Mouse (Mus musculus) neural tube, embryonic 12.5 days (tissue): Measurements from ENCODE around the gene Rpl12. TPM values are rescaled to one million over a fixed set of nuclear protein-coding genes. Genes with fewer than 3 reads are reported as not detected.

Source experiments
- ATAC-seq: fragments of 200-750 bp; cut with Nextera tagmentation; 2 replicates; pipeline ENCODE4 v1.8.0; 2017; ENCODE audit warnings: low read depth, mild to moderate bottlenecking, moderate TSS enrichment, moderate library complexity; ENCODE audit not compliant: low FRiP score
- H3K27ac ChIP-seq: fragments of 300-500 bp; sonication (generic); 2 replicates; pipeline ENCODE4 v1.5.1; 2016
- H3K27me3 ChIP-seq: fragments of 300-500 bp; sonication (generic); replicated peaks from 2 replicates; pipeline ENCODE4 v1.6.1; 2016; ENCODE audit warnings: mild to moderate bottlenecking
- H3K36me3 ChIP-seq: fragments of 300-500 bp; sonication (generic); 2 replicates; pipeline ENCODE4 v1.6.1; 2016; ENCODE audit warnings: mild to moderate bottlenecking
- H3K4me1 ChIP-seq: fragments of 300-500 bp; sonication (generic); 2 replicates; pipeline ENCODE4 v1.6.1; 2016
- H3K4me2 ChIP-seq: fragments of 300-500 bp; sonication (generic); replicated peaks from 2 replicates; pipeline ENCODE4 v1.6.1; 2016; ENCODE audit warnings: mild to moderate bottlenecking
- H3K4me3 ChIP-seq: fragments of 300-500 bp; sonication (generic); 2 replicates; pipeline ENCODE4 v1.5.1; 2016
- H3K9ac ChIP-seq: fragments of 300-500 bp; sonication (generic); 2 replicates; pipeline ENCODE4 v1.6.1; 2016; ENCODE audit warnings: mild to moderate bottlenecking
- H3K9me3 ChIP-seq: fragments of 300-500 bp; sonication (generic); 2 replicates; pipeline ENCODE4 v1.6.1; 2016; ENCODE audit warnings: mild to moderate bottlenecking
- WGBS: fragments of 180-500 bp; shearing (Covaris S2); methylation state at CpG from one replicate; pipeline ENCODE4 v1.1.7; 2016; 5-methylcytosine and 5-hydroxymethylcytosine counted together
- polyA plus RNA-seq: library from polyadenylated mRNA; unstranded; fragments of >200 nt; fragmentation: Nextera tagmentation; extraction: Ambion mirVana; gene quantifications from 2 replicates; pipeline ENCODE4 v1.2.1, GENCODE M21; 2016

Gene Rpl12
- polyA plus RNA-seq, 1 experiment from 2014 or later, result 108 TPM

DNA sequence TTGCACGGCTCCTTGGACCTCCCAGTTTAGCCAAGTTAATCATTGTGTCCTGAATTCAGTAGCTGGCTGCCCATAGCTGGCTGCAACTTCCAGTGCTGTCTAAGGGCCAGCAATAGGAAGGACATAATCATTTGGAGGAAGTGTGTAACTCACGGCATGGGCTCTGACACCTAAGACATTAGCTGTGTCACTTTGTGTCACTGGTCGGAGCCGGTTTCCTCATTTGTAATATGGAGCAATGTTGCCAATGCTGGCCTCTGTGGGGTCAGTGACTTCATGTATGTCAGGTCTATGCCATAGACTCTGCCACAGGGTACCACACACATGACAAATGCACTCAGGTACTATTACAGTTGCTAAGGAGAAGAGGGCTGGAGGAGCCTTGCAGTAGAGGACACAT lies 1.1 kb upstream of the Rpl12 start:
- Histone ChIP-seq H3K27me3 (no peaks in the 10 kb centered on the region), H3K9me3 (no peaks in the 10 kb centered on the region), H3K9ac (peak overlapping the region; percentile 95), H3K36me3 (peaks cover 43% of the 10 kb centered on the region), H3K27ac (no peak overlapping the region), H3K4me1 (peaks cover 32% of the 10 kb centered on the region), H3K4me3 (no peak overlapping the region), H3K4me2 (peak overlapping the region; percentile 94)
- 86% methylated on average over 4 of the region's 4 CpGs for WGBS
- no peak for ATAC-seq

DNA sequence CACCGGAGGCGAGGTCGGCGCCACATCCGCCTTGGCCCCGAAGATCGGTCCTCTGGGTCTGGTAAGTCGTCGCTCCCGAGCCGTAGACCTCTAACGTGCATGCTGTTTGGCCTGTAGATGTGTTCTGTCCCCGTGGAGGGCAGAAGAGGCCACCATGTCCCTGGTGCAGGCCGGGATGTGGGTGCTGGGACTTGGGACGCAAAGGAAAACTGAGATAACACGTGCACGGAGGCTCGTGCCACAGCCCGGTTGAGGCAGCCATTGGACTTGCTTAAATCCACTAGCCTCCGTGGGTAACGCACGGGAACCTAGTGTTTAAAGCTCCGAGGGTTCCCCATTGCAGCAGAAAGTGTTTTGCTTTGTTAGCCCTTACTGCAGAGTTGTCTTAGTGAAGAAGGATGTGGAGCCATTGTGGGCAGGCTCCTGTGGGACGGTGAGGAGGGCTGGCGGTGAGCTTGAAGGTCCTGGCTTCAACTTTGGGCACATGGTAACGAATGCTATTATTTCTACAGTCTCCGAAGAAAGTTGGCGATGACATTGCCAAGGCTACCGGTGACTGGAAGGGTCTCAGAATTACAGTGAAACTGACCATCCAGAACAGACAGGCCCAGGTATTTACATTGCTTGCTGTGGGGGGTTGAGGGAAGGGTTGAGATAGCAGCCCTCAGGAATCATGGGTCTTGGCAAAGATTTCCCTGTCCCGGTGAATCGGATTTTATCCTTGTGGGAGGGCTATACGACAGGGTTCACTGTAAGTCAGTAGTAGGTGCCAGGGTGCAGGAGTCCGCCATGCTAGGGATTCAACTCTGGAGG lies 909 bp downstream of the Rpl12 start:
- Histone ChIP-seq H3K4me1 (peaks cover 42% of the 10 kb centered on the region), H3K27ac (peak overlapping the region; percentile 62), H3K9me3 (no peaks in the 10 kb centered on the region), H3K36me3 (peaks cover 24% of the 10 kb centered on the region), H3K27me3 (no peaks in the 10 kb centered on the region), H3K4me2 (peak overlapping the region; percentile 94), H3K9ac (peak overlapping the region; percentile 95), H3K4me3 (peak overlapping the region; percentile 85)
- WGBS, result under 1% methylated on average over 33 of the region's 33 CpGs
- ATAC-seq, result no peak

DNA sequence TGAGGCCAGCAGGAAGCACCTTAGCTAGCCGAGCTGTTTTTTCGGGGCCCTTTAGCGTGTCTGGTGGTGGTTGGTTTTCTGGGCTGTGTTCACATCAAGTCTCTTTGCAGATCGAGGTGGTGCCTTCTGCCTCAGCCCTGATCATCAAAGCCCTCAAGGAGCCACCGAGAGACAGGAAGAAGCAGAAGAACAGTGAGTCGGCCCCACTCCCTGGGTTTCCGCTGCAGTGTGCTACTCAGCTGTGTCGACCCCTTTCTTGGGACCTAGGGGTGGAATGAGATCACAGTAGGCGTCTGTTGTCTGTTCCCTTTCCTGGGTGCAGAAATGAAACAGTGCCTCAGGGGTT lies 1.5 kb downstream of the Rpl12 start:
- Histone ChIP-seq H3K4me1 (peaks cover 48% of the 10 kb centered on the region), H3K27ac (no peak overlapping the region)

DNA sequence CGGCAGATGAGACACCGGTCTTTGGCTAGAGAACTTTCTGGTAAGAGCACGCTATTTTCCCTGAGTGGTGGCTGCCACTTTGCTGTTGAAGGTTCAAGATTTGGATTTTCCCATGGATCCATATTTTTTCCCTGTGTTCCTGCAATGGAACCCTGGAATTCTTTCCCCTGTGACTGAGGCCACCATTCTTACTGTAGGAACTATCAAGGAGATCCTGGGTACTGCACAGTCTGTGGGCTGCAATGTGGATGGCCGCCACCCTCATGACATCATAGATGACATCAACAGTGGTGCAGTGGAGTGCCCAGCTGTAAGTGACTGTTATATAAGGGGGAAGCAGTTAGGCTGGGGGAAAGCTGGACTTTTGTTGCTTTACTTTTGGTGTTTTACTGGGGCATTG lies 2.2 kb downstream of the Rpl12 start:
- Histone ChIP-seq H3K9ac (peak overlapping the region; percentile 95; the same call in 1 of the 2 replicates), H3K9me3 (no peaks in the 10 kb centered on the region), H3K4me3 (peak overlapping the region; percentile 85; the same call in 1 of the 2 replicates), H3K27me3 (no peaks in the 10 kb centered on the region), H3K4me2 (peak overlapping the region; percentile 94), H3K27ac (no peak overlapping the region), H3K4me1 (peaks cover 52% of the 10 kb centered on the region), H3K36me3 (peaks cover 22% of the 10 kb centered on the region)
- no peak for ATAC-seq
- WGBS, result 73% methylated on average over 4 of the region's 4 CpGs

More for the DNA sequence above, 1.5 kb downstream of the Rpl12 start:
- peak overlapping the region; percentile 85 for H3K4me3 ChIP-seq
- peak overlapping the region; percentile 95 for H3K9ac ChIP-seq
- 10% methylated on average over 9 of the region's 9 CpGs for WGBS
- no peak for ATAC-seq
- H3K27me3 ChIP-seq, result no peaks in the 10 kb centered on the region
- H3K9me3 ChIP-seq, result no peaks in the 10 kb centered on the region
- peaks cover 22% of the 10 kb centered on the region for H3K36me3 ChIP-seq
- peak overlapping the region; percentile 94 for H3K4me2 ChIP-seq

DNA sequence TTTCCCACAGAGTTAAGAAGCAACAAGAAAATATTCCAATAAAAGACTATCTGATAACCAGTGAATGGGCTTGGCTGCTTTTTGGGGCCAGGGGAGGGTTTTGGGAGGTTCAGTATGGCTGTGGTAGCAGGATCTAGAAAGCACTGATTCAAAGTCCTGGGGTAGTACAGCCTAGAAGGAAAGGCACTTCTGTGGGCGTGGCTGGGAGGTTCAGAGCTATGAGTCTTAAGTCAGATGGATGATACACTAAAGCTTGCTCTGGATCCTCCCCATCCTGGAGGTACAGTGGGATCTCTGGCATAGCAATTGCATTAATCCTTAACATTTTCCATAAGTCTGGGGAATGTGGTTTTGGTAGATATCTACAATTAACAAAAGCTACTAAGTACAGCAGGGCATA lies 2.6 kb downstream of the Rpl12 start:
- Histone ChIP-seq H3K27me3 (no peaks in the 10 kb centered on the region), H3K4me1 (peaks cover 52% of the 10 kb centered on the region), H3K9ac (no peak overlapping the region), H3K4me3 (no peak overlapping the region), H3K4me2 (peak overlapping the region; percentile 94), H3K9me3 (no peaks in the 10 kb centered on the region), H3K27ac (no peak overlapping the region), H3K36me3 (peaks cover 22% of the 10 kb centered on the region)
- WGBS, result 88% methylated on average over 1 of the region's 1 CpGs
- no peak for ATAC-seq

DNA sequence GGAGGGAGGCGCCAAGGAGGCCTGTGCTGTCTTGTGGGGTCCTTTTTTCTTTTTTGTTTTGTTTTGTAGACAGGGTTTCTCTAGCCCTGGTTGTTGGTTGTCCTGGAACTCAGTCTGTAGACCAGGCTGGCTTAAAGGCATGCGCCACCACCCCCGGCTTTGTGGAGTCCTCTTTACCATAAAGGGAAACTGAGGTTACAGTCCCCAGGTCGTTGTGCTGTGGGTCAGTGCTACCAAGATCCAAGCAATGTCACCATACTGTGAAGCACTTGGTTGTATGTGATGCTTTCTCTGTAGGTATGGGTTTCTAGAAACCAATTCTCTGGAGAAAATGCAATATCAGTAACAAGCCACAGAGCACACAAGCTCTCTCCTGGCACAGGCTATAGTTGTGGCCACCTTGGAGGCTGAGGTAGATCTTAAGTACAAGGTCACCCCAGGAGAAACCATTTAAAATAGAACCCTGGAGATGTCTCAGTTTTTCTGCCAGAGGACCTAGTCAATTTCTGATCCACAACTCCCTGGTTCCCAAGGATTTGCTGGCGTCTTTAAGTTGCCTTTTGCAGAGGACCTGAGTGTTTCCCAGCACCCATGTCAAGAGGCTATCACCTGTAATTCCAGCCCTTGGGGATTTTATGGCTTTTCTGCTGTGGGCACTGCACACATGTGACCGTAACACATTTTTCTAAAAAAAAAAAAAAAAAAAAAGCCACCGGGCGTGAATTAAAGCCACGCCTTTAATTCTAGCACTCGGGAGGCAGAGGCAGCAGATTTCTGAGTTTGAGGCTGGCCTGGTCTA lies 3.5 kb downstream of the Rpl12 start:
- H3K9me3 ChIP-seq, result no peaks in the 10 kb centered on the region
- H3K27ac ChIP-seq, result no peak overlapping the region
- no peaks in the 10 kb centered on the region for H3K27me3 ChIP-seq
- ATAC-seq, result no peak
- H3K4me2 ChIP-seq, result no peak overlapping the region
- peaks cover 52% of the 10 kb centered on the region for H3K4me1 ChIP-seq
- no peak overlapping the region for H3K4me3 ChIP-seq
- H3K36me3 ChIP-seq, result peaks cover 22% of the 10 kb centered on the region
- 26% methylated on average over 10 of the region's 10 CpGs for WGBS
- H3K9ac ChIP-seq, result no peak overlapping the region

DNA sequence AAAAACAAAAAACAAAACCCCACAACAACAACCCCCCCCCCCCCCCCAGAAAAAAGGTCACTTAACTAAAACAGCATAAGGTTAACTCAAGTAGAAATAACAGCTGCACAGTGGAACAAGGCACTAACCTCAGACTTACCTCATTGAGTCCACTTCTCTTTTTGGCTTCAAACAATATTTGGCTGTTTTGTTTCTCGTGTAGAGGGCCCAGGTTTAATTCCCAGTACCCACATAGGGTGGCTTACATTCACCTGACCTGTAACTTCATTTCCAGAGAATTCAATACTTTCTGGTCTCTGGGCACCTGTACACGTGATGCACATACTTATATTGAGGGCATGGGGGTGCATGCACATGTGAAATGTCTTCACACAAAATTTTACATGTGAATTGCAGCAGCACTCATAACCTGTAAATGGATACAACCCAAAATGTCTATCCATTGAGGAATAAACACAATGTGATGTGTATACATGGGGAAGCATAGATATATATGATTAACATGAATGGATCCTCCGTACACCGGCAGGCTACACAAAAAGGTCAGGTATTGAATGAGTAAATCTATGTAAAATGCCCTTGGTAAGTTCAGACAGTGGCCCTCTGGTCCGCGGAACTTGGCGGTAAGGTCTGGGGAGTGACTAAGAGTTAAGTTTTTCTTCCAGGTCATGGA lies 4.3 kb downstream of the Rpl12 start:
- 15% methylated on average over 7 of the region's 7 CpGs for WGBS
- H3K4me3 ChIP-seq, result no peak overlapping the region
- H3K4me2 ChIP-seq, result peak overlapping the region; percentile 88
- no peaks in the 10 kb centered on the region for H3K27me3 ChIP-seq
- H3K4me1 ChIP-seq, result peaks cover 48% of the 10 kb centered on the region
- H3K9me3 ChIP-seq, result no peaks in the 10 kb centered on the region
- no peak for ATAC-seq
- no peak overlapping the region for H3K9ac ChIP-seq
- no peak overlapping the region for H3K27ac ChIP-seq
- peaks cover 22% of the 10 kb centered on the region for H3K36me3 ChIP-seq

DNA sequence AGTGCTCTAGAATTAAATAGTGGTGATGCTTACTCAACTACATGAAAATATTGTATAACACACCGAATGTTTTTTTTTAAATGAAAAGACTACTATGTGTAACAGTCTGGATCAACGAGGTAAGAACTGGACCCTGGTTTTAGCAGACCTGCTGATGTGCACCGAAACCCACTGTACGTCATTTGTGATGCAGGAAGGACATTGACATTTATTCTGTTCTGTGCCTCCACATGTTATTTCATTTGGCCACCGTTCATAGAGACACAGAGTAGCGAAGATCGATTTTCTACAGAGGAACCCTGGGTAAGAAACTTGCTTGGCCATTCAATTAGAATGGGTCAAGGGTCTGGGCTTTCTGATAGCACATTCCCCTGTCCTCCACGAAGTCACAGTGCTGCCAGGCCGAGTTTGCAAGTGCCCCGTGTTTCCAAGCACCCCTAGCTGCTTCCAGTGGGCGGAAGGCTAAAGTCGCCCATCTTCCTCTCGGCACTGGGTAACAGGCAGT lies 4.9 kb downstream of the Rpl12 start:
- no peaks in the 10 kb centered on the region for H3K9me3 ChIP-seq
- H3K27me3 ChIP-seq, result no peaks in the 10 kb centered on the region
- H3K4me3 ChIP-seq, result peak overlapping the region; percentile 52
- peak overlapping the region; percentile 88 for H3K4me2 ChIP-seq
- H3K27ac ChIP-seq, result peak overlapping the region; percentile 51
- peaks cover 43% of the 10 kb centered on the region for H3K4me1 ChIP-seq
- WGBS, result 10% methylated on average over 13 of the region's 13 CpGs
- peaks cover 22% of the 10 kb centered on the region for H3K36me3 ChIP-seq
- H3K9ac ChIP-seq, result peak overlapping the region; percentile 67
- ATAC-seq, result 0 out of 2 replicates have a peak, but pooled peaks have one; percentile 8

DNA sequence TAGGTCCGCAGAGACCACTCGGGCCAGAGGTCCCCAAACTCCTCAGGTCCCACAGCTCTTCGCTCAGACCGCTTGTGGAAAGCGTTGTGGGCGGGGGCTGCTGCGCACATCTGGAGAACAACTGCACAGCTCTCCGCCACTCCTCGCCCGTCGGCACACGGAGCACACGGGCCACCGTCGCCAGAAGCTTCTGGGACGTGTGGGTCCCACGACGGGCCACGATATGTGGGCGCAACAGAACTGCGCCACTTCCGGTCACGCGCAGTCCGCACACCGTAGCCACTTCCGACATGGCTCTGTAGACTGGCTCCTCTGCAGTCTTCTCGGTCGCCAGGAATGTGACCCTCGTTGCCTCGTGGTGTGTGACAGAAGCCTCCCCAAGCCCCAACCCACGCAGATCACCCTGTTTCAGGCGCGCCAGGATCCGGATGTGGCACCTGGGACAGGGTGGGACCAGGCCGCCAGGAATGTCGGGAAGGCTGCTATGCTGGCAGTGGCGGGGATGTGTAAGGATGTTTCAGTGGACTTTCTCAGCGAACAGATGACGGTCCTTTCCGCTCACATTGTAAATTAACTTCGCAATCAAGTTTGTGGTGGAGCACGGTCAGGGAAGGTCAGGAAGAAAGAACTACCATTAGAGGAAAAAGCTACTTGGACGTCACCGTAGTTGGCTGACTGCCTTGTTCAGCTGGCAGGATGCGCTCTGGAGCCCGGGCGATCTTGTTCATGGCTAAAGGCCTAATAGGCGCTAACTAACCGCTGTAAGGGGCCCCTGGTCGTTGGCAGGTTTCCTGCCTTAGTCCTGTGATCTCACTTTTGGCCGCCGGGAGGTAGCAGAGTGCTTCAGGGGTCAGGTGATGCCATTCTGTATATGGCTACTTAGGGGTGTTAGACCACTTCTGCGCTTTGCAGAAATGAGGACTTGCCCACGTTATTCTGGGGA lies 5.6 kb downstream of the Rpl12 start:
- H3K36me3 ChIP-seq, result peaks cover 22% of the 10 kb centered on the region
- no peaks in the 10 kb centered on the region for H3K27me3 ChIP-seq
- H3K9ac ChIP-seq, result peak overlapping the region; percentile 67
- 2% methylated on average over 55 of the region's 55 CpGs for WGBS
- peak overlapping the region; percentile 51 for H3K27ac ChIP-seq
- peaks cover 41% of the 10 kb centered on the region for H3K4me1 ChIP-seq
- H3K4me2 ChIP-seq, result peak overlapping the region; percentile 88
- no peaks in the 10 kb centered on the region for H3K9me3 ChIP-seq
- peak overlapping the region; percentile 52 for H3K4me3 ChIP-seq
- peak; percentile 82 for ATAC-seq

DNA sequence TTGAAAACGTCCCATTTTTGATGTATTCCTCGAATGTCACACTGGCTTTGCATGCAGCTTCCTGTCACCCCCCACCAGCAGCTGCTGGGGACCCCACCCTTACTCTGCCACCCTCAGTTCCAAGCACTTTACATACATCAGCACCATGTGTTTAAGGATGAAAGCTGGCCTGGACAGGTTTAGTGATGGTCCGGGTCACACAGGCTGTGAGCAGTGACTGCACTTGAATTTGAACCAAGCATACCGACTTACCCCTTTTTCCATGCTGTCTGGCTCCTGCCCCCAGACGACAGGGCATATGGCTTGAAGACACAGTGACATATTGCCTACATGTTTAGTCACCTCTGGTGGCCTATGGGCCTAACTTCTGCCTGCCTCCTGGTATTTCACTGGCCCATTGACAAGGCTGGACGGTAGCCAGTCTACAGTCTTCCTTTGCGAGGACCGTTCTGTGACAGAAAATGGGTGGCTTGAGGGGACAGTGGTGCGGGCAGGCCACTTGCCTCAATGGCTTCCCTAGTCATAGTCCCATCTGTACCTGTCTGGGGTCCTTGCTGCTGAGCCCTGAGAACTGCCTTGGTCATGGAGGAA lies 6.8 kb downstream of the Rpl12 start:
- Histone ChIP-seq H3K27ac (no peak overlapping the region), H3K4me2 (peak overlapping the region; percentile 88), H3K9me3 (no peaks in the 10 kb centered on the region), H3K9ac (peak overlapping the region; percentile 67), H3K4me1 (peaks cover 29% of the 10 kb centered on the region), H3K4me3 (no peak overlapping the region; the same call in 1 of the 2 replicates), H3K27me3 (no peaks in the 10 kb centered on the region), H3K36me3 (peaks cover 24% of the 10 kb centered on the region)
- ATAC-seq, result no peak
- WGBS, result 87% methylated on average over 9 of the region's 9 CpGs

DNA sequence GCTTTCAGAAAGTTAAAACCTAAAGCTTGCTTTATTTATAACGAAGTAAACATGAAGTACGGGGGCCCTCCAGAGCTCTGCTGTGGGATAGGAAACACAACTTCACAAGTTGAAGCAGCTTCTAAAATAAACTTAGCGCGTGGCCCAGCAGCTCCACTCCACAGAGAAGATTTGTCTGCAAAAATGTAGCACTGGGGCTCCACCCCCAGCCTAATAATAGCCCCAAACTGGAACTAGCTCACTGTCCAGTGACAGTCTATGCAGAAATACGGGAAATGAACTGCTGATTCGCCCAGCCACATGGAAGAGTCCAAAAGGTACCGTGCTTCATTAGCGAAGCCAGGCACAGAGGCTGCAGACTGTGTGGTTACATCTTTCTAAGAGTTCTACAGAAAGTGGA lies 8.0 kb downstream of the Rpl12 start:
- Histone ChIP-seq H3K4me3 (no peak overlapping the region), H3K27ac (no peak overlapping the region), H3K27me3 (no peaks in the 10 kb centered on the region), H3K36me3 (peaks cover 24% of the 10 kb centered on the region), H3K4me1 (peaks cover 19% of the 10 kb centered on the region), H3K4me2 (no peak overlapping the region), H3K9me3 (no peaks in the 10 kb centered on the region), H3K9ac (no peak overlapping the region)
- WGBS, result 89% methylated on average over 8 of the region's 8 CpGs
- ATAC-seq, result no peak
